Mouse (Mus musculus): Measurements from ENCODE around the gene Clic4.

Gene Clic4

DNA sequence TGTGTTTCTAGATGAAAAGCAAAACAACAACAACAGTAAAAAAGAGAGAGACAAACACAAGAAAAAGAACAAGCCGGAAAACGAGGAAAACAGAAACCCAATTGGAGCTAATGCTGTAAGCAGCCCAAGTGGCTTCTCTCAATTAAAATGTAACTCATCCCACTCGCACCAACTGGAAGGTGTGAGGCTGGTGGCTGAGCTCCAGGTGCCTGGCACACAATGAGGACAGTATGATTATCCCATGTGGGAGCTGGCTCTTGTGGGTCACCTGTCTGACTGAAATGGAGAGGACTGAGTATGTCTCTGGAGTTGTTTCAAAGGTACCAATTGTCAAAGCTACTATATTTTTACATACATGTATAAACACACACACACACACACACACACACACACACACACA is 41.5 kb downstream of the Clic4 start:
- no peak for DNase-seq (ENCODE audit: low spot score)

DNA sequence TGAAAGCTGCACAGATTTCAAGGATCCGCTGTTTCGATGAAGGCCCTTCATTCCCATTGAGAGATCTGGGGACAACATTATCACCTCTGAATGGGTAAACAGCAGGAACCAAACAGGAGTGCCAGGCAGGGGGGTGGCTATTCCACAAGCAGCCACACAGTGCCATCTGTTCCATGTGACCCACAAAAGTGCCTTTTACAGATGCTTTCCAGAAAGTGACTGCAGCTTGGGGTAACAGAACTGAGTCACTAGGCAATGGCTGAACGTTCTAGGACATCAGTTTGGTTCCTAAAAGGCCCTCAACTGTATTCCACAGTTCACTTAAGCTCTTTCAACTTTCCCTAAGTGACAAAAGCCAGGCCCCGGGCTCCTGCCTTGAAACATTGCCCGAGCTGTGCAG is 42.0 kb downstream of the Clic4 start:
- no peak for DNase-seq (ENCODE audit: low spot score)

DNA sequence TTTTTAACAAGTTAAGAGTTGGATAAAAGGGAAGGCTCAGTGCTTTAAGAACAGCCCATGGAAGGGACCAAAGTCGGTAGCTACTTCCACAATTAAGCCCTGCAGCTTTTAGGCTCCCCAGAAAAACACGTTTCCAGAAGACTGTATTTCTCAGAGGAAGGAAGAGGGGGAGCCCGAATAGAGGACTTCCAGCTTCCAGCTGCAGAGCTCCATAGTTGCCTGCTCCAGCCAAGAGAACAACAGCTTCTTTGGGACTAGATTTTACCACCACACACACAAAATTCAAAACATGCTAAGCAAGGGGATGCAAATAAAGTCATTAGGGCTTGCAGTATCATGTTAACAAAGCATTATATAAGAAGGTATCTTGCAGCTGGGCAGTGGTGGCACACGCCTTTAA is 42.7 kb downstream of the Clic4 start:
- no peak for DNase-seq (ENCODE audit: low spot score)

DNA sequence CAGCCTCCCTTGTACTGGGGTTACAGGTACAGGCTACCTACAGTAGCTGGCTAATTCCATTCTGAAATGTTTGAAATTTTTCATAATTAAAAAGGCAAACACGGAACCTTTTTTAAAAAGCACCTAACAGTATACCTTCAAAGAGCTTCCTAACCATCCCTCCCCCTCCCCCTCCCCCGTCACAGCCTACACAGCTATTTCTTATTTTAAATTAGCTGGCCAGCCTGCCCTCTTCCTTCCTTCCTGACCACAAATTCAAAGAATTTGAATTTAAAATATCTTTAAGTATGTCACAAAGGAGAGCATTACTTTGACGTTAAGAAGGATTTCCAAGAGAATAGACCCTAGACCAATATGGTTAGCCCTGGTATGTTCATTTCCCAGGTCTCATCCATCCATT is 44.5 kb downstream of the Clic4 start:
- no peak for DNase-seq (ENCODE audit: low spot score)

DNA sequence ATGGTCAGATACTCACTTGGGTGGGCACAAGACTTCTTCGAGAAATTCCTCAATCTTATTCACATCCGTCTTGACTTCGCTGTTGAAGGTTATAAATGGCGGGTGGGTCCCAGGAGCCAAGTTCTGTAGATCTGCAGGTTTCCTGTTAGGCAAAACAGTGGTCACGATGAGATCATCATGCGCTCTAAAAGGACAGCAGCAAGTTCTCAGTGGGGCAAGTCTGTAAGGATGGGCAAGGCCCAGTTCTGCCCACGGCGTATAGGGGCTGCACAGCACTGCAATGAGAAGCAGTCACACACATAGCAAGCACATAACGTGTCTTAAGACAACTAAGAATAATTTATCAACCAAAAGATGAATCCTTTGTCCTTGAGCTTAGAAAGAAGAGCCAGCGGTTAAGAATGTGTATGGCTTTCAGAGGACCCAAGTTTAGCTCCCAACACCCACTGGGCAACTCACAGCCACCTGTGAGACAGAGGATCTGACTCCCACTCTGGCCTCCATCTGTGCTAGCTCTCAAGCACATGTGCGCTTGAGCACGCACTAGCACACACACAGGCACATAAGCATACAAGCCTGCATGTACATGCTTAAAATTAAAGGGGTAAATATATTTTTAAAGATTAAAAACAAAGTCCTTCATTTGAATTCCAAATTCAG is 46.5 kb downstream of the Clic4 start:
- no peak for DNase-seq (ENCODE audit: low spot score)

DNA sequence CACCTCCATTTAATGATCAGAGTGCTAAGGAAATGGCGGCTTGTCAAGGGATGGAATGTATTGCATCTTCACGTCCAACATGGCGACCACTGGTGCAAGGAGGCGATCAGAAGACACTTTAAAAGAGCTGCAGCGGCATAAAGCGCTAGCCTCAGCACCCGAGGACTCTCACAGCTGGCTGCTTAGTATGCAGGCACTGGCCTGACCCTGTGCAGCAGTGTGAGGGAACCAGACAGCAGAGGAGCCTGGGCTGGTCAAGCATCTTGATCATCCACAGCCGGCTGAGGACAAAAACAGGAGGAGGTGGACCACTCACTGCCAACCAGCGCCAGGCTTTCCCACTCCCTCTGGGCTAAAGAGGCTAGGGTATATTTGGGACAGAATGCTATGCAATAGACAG is 48.8 kb downstream of the Clic4 start:
- no peak for DNase-seq (ENCODE audit: low spot score)

DNA sequence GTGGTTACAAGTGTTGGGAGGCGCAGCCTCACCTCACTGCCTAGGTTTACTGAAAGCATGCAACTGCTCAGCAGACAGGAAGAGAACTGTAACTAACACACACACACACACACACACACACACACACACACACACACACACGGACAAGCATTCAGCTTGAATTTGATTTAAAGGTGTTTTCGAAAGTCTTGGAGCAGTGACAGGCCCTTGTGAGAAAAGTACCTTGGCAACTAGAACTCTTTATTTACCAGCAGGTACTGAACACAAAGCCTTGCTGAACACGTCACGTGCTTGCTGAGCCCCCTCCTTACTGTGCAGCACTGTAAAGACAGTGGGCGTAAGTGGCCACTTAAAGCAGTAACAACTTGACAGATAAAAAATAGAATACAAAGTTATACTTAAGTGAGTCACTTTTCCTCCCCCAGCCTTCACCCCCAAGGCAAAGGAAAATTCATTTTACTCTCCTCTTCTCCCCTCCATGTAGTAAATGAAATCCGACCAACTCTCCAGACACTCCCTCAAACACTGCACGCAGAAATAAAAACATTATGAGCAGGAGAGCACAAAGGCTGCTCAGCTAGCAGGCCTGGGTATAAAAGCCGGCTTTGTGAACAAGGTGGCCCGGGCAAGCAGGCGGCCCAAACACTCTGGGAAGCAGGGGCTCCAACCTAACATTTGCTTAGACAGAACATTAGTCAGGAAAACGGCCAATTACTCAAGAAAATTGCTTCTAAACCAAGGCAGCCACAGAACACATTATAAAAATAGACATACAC is 50.8 kb downstream of the Clic4 start:
- DNase-seq (ENCODE audit: low spot score): no peak

DNA sequence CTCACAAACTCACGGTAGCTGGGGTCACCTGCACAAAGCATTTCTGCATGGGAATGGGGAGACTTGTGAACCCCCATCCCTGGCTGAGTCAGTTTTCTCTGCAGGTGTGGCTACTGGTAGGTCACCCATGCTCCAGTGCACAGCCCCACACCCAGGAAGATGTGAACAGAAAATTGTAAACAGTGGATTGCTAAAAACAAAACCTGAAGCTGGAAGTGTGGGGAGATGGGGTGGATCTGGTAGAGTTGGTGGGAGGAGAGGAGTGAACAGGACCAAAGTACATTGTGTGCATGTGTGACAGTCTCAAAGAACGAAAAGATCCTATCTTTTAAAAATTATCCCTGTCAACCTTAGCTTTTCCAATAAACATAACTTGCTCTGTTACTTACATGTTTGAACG is 52.0 kb downstream of the Clic4 start:
- no peak for DNase-seq (ENCODE audit: low spot score)

DNA sequence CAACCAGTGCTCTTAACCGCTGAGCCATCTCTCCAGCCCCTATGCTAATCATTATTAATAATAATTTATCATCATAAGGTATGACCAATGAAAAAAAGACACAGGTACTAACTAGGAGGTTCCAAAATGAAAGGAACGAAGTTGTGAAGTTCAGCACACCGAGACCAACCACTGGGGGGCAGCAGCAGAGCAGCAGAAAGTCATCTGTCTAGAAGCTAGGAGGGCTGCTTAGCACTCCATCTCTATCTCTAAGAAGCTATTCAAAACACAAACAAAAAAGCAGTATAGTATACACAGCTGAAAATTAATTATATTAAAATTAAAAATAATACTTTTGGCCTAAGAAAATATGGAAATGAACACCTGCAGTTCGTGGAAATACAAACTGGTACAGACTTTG is 53.0 kb downstream of the Clic4 start:
- DNase-seq (ENCODE audit: low spot score): peak; percentile 92

DNA sequence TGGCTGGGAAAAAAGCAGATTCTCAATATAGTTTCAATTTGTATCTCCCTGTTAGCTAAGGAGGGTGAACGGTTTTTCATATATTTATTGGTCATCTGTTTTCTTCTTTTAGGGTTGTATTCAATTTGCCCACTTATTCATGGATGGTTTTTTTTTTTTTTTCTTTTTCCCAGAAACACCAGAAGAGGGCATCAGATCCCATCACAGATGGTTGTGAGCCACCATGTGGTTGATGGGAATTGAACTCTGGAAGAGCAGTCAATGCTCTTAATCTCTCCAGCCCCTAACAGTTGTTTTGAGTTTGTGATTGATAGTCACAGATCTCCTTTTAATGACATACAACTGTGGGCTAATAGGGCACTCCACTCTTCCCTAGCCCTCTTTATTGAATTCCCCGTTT is 62.8 kb downstream of the Clic4 start:
- DNase-seq (ENCODE audit: low spot score): no peak

DNA sequence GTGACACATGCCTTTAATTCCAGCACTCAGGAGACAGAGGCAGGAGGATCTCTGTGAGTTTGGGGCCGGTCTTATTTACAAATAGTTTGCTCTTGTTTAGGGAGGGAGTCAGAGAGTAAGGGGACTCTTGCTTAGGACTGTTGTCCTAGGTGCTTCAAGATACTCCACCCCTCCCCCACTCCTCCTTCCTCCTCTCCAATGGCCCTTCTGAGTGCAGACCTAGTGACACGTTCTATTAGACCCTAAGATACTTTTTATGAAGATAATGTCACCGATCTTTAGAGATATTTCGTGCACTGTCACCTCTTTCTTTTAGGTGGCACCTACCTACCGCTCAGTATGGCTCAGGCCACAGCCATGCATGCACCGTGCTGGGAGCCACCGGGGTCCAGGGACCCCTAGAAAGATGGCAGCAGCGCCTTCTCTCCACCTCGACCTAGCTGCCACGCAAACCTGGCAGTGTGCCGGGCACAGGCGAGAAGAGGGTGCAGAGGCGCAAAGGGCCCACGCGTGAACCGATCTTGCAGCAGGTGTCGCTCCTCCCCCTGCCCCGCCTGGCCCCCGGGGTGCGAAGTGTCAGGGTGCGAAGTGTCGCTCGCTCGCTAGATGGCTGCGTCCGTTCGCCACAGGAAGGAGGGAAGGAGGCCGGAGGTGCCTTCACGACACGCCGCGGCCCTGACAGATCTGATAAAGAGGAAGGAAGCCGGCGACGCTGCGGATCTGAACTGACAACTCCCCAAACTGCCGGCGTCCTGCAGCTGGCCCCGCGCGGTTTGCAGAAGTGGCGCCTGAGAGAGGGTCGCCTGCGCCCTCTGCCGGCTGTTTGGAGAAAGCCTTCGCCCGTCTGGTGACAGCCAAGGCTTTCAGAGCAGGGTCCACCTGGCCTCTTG is 66.7 kb downstream of the Clic4 start:
- DNase-seq (ENCODE audit: low spot score): peak; percentile 90

DNA sequence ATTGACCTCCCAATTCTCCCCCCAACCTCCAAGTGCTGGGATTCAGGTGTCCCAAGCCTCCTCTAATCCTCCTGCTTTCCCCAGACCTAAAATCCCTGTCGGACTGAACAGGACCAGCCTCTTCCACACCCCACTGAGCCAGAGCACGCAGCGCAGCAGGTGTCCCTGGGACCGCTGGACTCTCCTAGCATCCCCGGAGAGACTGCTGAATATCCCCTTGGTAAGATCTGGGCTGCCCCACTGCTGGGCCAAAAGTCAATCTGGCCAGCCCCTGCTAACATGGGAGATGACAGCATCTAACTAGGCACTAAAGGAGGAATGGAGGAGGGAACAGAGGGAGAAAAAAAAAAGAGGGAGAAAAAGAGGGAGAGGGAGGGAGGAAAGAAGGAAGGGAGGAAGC is 67.4 kb downstream of the Clic4 start:
- DNase-seq (ENCODE audit: low spot score): no peak

DNA sequence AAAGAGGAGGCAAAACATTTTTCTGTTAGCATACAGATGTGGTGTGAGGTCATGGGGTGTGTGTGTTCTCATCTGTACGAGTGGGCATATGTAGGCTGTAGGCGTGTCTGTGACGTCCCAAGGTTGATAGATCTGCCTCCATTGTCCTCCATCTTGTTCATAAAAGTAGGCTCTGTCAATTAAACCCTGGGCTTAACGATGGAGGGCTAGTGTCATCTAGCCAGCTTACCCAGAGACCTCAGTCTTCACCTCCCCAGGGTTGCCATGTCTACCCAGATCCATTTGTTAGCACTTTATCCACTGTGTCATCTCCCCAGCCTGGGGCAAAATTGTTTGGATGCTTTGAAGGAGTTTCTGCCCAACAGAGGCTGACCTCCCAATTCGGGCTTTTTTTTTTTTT is 67.9 kb downstream of the Clic4 start:
- no peak for DNase-seq (ENCODE audit: low spot score)

DNA sequence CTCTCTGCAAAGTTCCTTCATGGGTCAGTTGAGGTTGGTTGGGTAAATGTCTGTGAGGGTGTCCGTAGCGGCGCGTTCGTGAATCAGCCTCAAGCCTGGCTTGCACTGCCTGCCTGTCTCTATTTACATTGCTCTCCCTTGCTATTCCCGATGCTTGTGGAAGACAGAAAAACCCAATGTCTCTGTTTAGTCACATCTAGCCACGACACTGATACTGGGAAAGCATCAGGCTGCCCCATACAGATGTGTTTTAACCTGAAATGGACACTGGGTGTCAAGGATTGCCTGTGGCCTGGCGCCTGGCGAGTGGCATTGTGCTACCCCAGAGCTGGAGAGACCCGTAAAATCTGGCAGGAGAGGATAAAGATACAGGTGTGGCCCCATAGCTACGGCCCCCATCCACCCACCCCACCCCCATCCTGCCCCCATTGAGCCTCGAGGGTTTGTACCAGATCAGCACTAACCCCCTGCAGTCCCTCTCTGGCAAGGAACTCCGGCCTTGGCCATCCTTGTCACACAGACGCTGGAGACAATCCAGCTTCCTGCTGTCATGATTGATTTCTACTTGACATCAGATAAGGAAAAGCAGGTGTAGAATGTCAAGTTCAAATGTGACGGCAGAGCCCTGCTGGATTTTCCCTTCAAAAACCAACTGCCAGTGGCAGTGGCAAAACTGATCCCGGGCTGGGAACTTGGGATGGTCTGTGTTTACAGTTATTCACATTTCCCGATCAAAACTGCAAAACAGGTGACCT is 68.6 kb downstream of the Clic4 start:
- no peak for DNase-seq (ENCODE audit: low spot score)

DNA sequence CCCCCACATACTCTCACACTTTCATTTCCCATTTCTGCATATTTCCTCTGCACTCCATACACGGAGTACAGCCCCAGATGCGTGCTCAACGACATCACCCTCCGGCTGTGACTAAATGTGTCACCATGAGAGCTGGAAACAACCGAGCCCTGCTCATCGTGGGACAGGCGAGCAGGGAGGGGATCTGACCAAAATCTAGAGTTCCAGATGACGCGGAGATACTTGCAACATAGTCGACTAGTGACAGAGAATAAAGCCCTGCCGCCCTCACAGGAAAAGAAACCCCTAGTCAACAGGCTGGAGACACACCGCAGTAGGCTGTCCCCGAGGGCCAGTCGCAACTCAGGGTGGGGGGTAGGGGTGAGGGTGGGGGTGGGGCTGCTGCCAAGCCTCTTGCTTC is 69.3 kb downstream of the Clic4 start:
- DNase-seq (ENCODE audit: low spot score): no peak

DNA sequence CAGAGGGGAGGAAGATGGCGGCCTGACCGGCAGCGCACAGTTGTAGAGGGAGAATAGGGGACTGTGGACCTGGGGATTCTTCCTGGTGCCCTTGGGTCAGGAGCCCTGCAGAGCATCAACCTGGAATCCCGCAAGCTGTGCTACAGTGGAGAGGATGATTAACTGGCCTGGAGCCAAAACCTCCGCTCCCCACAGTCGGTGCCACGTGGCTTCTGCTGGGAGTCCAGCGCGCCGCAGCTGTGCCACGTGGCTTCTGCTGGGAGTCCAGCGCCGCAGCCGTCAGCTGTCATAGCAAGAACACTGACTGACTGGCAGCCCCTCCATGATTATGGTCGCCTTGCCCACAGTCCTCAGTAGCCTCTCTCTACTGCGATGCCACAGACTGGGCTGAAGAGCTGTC is 70.8 kb downstream of the Clic4 start:
- no peak for DNase-seq (ENCODE audit: low spot score)

DNA sequence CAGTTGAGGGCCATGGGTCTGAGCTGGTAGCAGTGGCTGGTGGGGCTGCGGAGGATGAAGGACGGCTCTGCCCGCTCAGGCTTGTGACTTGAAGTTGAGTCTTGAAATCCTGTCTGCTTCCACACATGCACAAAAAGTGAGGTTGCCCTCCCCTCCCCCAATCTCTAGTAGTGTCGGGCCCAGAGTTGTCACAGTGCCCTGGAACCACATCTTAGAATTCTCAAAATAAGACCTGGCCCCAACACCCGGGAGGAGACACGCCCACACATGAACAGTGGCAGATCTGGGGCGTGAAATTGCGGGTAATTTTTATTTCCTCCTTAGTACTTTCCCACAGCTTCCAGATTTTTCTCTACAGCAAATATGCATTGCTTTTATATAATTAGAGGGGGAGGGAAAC is 74.8 kb downstream of the Clic4 start:
- DNase-seq (ENCODE audit: low spot score): no peak

DNA sequence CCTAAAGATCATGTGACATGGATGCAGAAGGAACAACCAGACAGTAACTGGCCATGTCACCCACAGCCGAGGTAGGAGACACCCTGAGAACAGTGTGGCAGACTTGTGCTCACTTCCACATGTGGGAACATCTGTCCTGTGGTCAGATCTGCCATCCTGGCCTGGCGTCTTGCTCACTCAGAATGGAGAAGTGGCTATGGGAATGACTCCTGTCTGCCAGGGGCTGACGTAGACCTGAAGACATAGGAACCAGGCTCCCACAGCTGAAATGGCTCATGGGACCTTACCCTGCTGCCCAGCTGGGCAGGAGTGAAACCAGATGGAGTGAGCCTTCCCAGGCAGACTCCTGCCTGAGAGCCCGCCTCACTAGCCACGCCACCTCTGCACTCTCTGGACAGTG is 79.8 kb downstream of the Clic4 start:
- no peak for DNase-seq (ENCODE audit: low spot score)

DNA sequence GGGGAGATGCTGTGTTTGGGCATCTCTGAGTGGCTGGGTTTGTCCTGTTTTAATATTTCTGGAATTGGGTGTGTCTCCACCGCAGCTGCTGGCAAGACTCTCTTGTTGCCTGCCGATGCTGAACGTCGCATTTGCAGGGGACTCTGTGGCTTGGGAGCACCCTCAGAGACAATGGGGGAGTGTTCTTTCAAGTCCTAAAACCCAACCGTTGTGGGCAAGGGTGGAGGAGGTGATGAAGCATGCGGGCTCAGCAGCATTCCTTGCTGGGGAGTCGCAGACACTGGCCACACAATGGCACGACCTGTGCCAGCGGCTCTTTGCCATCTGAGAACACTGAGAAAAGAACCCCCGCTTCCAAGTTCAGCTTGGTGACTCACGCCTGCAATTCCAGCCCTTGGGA is 81.0 kb downstream of the Clic4 start:
- no peak for DNase-seq (ENCODE audit: low spot score)

DNA sequence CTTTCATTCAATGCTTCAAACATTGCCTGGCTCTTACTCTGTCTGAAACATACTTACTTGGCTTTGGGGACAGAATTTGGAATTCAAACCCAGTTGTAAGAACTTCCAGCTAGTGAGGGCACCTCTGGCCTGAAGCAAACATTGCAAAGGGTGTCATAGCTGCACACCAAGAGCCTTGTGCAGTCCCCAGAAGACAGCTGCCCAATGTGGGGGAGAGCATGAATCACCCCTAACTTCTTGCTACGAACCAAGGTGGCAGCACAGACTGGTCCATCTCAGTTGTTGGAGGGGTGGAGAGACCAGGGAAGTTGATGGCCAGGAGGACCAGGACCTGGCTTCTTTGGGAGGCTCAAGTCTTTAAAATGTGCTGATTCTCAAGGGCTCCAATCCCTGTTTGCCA is 81.4 kb downstream of the Clic4 start:
- DNase-seq (ENCODE audit: low spot score): no peak

DNA sequence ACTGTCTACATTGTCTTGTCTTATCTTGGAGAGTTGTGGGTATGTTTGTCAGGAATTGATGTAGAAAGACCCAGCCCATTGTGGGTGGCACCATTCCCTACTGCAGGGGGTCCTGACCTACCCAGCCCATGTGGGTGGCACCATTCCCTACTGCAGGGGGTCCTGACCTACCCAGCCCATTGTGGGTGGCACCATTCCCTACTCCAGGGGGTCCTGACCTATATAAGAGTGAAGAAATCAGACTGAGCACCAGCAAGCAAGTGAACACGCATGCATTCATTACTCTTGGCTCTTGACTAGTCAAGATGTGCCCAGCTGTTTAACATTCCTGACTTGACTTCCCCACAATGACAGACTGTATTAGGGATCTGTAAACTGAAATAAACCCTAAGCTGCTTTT is 82.2 kb downstream of the Clic4 start:
- DNase-seq (ENCODE audit: low spot score): no peak

DNA sequence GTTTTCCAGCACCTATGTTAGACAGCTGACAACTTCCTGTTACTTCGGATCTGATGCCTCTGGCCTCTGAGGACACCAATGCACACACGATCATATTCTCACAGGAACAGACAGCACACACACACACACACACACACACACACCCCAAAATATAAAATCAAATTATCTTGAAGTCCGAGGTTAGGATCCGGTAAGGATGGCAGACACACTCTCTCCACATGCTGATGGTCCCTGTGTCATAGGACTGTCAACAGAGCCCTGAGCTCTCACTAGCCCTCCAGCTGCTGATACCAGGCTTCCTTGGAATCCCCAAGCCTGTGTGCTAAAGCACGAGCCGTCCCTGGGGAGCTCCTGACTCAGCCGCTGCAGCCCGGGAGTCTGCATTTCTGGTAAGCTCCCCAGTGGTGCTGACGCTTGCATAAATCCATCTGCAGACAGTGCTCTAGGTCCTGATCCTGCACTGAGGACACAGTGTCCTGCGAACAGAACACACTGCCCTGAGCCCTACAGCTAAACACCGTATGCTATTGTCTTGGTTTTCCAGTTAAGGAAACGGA is 83.1 kb downstream of the Clic4 start:
- no peak for DNase-seq (ENCODE audit: low spot score)
